Mouse (Mus musculus) lung, postnatal 14 days (tissue): ENCODE results near the gene Acat2.
"Not testable (repeated sequence)": the region's sequence is repeated elsewhere in the genome, so short reads cannot be mapped to it uniquely, and the experiment has no call there.

Experiments
- DNase-seq: peaks from one replicate; pipeline ENCODE4 v3.0.0; 2021

The Acat2 gene

DNA sequence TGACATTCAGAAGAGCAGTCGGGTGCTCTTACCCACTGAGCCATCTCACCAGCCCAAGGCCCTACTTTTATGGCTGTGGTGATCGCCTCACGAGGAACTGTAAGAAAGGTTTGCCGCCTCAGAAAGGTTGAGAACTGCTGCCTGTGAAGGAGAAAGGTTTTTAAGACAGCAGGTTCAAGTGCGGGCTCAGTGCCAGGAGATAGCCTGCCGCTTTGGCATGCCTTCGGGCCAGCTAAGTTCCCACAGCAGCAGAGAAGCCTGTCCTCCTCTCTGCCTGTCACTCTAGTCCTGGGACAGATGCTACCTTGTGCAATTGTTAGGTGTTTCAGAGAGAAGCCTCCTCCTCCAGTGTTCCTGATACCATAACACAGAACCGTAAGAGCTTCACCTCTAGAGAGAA lies 3.9 kb downstream of the Acat2 start:
- no peak for DNase-seq

DNA sequence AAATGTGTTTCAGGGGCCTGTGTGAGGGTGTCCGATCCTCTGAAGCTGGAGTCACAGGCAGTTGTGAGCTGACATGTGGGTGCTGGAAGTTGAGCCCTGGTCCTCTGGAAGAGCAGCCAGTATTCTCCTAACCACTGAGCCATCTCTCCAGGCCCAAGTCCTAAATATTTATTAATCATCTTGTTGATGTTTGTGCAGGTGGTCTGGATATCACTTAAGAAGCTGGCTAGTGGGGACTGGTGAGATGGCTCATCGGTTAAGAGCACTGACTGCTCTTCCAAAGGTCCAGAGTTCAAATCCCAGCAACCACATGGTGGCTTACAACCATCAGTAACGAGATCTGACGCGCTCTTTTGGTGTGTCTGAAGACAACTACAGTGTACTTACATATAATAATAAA lies 10.9 kb downstream of the Acat2 start:
- DNase-seq, result no peak

DNA sequence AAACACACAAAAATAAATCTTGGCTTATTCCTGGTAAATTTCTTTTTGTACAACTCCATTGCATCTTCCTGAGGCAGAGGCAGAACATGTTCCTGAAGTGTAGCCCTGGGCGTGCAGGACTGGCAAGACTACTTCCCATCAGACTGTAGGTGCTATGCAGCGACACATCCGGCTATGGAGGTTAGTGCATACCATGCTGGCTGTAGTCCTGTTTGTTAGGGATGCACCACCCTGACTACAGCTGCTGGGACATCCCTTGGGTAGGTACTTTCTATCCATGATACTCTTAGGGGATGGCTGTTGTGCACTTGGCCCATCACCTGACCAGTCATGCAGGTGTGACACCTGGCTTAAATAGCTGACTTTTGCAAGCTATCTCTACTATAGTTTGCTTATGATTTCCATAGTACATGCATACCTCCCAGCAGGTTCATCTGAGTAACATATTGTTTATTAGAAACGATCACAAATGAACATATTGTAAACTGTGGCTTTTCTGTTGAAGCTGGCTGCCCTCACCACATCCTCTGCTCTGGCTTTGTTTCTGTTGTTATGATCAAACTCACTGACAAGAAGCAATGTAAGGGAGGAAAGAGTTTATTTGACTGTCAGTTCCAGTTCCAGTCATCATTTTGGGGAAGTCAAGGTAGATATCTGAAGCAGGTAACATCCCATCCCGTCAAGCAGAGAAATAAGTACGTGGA lies 17.9 kb downstream of the Acat2 start:
- DNase-seq, result no peak

DNA sequence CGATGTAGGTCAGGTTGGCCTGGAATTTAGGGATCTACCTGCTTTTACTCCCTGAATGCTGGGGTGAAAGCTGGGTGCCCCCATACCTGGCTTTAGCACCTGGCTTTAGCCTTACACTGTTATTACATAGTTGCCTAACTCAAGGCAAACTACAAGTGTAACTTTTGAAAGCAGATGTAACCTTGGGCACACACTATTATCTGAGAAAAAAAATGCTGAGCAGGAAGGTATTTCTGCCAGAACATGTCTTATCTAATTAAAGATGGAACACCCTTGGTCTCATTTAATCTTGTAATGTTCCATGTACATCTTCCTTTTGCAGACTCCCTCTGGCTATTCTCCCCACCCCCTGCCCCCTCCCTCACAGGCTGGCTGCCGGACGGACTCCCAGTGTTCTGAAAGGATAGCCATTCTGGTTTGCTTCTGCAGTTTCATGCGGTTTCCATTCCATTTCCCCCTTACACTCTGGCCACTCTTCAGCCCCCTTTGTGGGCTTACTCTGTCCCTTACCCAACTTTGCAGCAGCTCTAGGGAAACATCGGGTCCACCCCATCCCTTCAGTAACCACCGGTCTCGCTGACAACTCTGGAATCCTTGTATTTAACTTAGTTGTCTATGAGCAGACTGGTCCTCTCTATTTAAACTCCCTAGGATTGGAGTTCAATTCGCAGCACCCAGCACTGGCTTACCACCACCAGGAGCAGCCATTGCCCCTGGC lies 18.8 kb downstream of the Acat2 start:
- DNase-seq, result no peak

DNA sequence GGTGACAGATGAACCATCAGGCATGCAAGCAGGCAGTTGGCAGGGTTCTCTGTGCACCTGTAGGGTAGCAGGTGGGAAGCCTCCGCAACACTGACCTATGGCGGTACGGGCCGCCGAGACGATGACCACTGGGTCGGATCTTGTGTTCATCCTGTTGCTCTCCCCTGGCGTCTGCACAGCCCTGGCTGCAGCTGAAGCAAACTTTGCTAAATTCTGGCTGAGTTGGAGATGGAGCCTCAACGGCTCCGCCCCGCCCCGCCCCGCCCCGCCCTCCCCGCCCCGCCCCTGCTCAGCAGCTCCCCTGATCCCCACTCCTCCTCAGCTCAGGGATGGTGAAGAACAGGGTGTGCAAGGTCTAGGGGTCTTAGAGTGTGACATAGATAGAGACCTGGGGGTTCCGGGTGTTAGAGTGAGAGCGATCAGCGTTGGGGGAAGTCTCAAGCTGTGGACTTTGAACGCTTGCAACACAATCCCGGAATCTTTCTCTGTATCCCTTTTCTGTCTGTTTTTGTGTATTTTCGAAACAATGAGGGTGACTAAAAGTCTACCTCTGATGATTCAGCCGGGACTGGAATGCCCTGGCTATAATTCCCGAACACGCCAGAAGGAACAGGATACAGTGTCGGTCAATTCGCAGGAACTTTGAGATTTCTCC lies 20.3 kb downstream of the Acat2 start, which contains the start of gene Acat3:
Gene Acat3, minus strand, starts transcription at position 450 of the 655 bp plus-strand sequence.
- no peak for DNase-seq

DNA sequence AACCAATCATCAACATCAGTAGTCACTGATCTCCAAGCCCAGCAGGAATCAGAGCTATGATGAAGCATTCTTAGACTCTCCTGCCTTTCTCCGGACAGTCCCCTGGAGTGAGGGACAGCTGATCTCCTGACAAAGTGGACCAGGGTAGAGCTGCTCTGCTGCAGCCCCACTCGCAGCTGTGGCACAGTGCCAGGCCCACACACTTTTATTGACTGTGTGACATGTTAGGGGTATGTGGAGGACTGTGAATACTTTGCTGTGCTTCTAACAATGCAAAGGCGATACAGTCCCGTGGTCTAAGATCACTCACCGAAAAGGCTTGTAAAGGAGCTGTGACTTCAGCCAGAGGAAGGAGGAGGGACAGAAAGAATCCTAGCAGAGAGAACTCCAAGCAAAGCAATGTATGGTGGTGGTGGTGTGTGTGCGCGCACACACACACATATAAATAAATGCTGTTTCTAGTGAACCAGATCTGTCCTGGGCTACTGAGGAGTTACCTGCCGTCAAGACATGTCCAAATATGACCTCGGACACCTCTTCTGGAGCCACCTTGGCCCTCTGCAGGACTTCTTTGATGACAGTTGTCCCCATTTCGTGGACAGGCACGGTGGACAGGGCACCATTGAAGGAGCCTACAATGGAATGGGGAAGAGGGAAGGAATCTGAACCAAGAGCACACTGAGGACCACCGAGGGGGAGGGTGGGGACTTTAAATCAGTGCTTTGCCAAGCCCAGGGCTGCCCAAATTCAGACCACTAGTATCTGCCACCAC lies 21.0 kb downstream of the Acat2 start:
- DNase-seq, result not testable (repeated sequence)

DNA sequence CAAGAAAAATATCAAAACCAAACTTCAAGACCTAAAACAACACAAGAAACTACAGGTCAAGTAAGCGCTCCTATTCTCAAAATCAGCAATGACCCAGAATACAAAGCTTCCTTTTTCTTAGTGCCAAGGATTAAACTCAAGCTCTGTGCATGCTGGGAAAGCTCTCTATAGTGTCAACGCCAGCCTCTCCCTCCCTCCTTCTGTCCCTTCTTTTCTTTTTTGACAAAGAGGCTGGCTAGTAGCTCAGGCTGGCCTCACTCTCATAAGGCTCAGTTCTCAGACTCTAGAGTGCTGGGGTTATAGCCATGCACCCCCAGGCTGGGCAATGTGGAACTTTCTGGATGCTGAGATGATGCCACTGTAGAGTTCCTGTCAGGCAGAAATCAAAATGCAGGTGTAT lies 22.5 kb downstream of the Acat2 start:
- no peak for DNase-seq

DNA sequence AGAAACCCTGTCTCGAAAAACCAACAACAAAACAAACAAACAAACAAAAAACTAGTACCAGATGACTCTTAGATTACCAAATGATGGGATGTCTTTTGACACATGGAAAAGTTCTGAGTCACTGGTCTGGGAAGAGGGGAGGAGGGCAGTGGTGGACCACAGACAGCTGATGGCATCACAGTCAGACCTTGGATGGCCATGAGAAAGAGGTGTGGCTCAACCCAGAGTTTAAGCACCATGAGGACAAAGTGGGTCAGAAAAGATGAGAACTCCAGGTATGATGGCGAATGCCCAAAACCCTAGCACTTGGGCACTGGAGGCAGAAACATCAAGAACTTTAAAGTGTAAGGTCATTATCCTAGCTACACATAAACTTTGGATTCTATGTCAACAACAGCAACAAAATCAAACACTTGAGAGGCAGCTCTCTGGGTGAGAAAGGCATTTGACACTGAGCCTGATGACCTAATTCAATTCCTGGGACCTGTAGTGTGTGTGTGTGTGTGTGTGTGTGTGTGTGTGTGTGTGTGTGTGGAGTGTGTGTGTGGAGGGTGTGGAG lies 23.1 kb downstream of the Acat2 start:
- DNase-seq, result no peak

DNA sequence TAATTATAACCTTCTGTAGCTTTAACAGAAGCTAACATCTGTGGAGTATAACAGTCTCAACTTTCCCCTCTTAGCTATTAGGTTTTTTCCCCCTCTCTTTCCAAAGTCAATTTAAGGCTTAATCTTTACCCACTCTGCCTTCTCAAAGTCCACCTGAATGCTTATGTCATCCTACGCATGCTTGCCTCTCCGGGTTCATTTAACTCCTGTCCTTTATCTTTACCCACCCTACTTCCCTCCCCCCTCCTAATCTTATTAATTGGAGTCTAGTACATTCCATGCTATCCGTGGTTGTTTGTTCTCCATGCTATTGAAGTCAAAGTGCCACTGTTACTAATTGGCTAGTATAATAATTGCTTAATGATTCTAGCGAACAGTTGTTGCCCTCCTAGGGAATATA lies 24.8 kb downstream of the Acat2 start:
- no peak for DNase-seq

DNA sequence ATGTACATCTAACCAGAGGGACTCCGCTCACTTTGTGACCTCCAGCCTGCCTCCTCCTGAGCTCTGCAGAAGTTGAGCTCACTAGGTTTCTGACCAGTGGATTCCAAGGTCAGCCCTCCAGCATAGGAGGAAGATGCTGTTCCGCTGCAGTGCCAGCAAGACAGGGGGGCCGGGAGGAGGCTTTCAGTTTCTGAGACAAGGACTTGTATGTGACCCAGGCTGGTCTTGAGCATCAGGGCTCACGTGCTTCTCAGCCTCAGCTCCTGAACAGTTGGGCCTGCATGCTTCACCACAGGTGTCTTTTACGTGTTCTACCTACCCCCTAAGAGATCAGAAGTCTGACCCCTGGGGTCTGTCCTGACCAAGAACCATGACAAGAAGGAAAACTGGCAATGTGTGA lies 29.0 kb downstream of the Acat2 start:
- not testable (repeated sequence) for DNase-seq

DNA sequence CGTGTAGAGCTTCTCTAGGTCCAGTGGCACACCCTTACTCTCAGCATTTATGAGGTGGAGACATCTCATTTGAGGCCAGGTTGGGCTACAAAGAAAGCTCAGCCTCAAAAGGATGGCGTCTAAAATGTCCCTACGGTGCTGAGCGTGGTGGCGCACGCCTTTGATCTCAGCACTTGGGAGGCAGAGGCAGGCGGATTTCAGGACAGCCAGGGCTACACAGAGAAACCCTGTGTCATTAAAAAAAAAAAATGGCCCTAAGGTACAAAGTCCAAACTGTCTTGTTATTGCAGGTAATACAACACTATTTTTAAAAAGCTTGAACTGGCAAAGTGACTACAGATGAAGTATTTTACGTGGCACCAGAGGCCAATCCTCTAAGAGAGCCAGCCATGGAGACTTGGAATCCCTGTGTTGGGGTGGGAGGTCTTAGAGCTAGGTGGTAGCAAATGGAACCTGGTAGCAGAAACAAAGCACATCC lies 34.8 kb downstream of the Acat2 start:
- DNase-seq, result no peak

DNA sequence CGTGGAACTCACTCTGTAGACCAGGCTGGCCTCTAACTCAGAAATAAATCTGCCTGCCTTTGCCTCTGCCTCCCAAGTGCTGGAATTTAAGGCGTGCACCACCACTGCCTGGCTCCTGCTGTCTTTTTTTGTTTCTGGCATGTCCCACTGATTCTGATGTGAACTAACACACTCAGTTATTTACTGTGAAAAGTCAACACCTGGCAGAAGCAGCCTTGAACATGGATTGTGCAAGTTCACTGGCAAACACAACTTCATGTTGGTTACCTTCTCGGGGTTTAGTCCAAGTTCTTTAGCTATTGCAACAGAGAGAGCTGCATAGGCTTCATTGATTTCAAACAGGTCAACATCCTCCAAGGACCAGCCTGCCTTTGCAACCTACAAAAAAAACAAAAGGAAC lies 35.5 kb downstream of the Acat2 start:
- no peak for DNase-seq

DNA sequence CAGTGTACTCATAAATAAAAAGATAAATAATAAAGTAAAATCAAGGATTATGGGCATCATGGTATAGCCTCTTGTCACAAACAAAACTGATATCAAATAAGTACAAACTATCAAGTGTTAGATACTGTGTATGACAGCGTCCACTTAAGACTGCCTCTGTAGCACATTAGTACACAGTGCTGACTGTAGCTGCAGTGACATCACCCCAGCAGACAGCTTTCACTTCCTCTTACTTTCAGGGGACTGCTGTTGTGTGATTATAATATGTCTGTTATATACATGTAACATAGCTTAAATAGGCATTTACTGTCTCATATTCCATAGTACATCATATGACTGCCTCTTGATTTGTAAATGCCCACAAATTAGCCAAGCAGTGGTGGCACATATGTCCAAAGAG lies 39.5 kb downstream of the Acat2 start:
- DNase-seq, result no peak

DNA sequence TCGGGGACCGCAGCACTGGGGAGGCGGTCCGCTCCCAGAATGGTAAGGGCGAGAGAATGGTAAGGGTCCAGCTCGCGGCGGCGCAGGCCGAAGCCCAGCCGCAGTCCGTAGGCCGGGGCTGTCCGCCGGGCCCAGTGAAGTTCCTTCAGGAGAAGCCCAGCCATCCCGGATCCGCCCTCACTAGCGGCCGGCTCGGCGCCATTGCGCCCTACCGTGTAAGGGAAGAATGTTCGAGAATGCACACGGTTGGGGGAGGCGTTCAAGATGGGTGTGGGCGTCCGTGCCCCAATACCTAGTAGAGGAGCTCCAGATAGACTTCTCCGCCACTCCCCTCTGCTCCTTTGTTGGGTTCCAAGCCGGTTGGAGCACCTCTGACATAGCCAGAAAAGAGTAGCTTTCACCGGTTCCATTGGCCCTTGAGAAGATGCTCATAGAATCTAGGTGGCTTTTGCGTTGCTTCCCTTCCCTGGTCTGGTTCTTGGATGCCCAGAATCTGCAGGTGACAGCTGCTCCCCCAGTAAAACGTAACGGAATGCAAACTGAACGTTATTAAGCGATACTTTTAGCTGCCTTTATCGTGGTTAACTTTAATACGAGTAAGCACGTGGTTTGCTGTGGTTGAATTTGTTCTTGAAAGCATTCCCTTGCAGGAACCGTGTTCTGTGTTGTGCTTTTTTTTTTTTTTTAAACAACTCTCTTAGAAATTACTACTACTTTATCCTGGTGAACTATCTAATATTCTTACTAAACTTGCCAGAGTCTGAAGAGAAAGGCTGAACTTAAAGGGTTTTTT lies 43.8 kb downstream of the Acat2 start:
- peak; percentile 37 for DNase-seq

DNA sequence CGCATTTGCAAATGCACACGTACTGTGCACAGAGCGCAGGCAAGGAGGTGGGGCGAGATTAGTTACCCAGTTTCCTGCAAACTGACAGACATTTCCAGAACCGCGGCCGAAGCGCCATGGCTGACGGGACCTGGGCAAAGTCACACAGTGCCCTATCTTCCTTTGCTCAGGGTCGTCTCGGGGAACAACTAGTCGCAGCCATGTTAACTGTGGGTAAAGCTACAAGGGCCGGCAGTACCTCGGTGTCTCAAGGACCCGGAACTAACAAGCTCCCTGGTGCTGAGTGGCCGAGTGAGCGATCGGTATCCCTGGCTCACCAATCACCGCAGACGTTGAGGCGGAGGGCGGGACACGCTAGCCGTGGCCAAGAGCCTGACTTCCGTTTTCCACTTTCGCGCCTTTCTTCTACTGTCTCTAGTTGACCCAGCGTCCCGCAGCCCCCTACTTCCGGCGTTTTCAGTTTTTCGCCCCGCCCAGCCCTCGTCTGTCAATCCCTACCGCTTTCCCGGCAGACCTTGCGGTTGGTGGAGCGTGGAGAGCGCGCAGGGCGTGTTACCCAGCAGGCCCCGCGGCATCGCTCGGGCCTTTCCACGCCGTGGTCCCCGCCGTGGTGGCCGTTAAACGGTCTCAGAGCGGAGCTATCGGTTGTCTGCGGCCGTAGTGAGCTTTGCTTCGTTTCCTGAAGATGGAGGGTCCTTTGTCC lies 44.5 kb downstream of the Acat2 start, which contains the start of gene Mrpl18:
Gene Mrpl18, minus strand, starts transcription at position 465 of the 703 bp plus-strand sequence.
- DNase-seq, result peak; percentile 98

DNA sequence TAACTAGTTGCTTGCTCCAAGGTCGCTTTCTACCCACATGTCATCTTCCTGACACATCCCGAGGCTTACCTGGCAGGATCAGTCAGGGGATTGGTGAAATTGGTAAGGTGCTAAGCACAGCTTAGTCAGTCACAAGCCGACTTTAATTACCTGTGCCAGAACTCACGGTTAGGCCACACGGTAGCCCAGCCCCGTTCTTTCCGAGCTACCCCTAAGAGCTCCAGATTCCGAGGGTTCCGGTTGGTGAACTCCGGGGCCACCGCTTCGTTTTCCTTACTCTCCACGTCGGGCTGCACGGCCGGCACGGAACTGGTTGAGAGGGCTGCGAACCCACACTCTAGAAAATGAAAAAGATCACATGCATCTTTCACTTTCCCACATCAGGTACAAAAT lies 45.1 kb downstream of the Acat2 start, which contains the start of gene Tcp1:
Gene Tcp1, plus strand, starts transcription at position 214 of the 393 bp plus-strand sequence.
- DNase-seq, result no peak

DNA sequence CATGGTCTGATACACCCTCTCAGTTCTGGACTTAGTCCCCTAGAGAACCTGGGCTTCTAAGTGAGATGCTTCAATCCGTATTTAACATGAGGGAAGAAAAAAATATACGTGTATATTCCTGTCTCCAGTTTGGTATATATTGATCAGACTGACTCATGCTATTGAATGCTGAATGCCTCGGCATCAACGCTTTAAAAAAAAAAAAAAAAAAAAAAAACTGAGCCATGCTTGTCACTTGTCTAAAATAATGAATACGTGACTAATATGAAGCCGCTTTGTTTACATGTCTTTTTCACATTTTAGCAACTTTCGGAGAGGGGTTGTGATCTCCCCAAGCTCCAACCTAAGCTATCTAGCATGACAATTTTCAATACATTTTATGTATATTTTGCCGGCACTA lies 50.2 kb downstream of the Acat2 start:
- DNase-seq, result no peak

DNA sequence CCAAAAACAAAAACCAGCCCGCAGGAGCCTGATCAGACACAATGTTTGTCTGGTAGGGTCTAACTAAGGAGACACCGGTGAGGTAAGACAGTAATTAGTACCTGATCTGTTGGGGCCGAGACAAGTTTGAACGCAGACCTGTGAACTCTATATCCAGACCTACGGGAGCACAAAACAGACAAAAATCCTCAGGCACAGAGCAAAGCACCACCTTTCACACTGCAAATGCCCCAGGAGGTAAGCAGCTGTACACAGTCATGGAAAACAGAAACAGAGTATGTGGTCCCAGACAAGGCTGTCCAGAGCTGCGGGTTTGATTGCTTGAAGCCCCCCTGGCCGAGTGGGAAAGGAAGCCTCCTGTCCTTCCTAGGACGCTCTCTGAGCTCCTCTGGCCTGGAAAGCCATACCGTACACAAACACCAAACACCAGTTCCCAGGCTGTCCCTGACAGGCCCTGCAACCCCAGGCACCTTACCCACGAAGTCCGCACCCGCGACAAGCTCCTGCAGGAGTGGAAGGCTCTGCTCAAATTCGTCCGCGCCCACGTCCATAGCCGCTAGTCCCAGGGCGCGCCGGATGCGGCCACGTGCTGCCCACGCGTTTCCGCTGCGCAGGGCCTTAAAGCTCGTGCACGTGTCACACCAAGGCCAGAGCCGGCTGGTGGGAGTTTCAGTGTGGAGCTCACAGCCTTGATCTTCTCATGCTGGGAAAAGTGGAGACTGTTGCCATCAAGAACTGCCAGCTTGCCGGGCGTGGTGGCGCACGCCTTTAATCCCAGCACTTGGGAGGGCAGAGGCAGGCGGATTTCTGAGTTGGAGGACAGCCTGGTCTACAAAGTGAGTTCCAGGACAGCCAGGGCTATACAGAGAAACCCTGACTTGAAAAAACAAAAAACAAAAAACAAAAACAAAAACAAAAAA lies 50.9 kb downstream of the Acat2 start, which contains the start of gene Pnldc1:
Gene Pnldc1, minus strand, starts transcription at position 870 of the 920 bp plus-strand sequence.
- no peak for DNase-seq

DNA sequence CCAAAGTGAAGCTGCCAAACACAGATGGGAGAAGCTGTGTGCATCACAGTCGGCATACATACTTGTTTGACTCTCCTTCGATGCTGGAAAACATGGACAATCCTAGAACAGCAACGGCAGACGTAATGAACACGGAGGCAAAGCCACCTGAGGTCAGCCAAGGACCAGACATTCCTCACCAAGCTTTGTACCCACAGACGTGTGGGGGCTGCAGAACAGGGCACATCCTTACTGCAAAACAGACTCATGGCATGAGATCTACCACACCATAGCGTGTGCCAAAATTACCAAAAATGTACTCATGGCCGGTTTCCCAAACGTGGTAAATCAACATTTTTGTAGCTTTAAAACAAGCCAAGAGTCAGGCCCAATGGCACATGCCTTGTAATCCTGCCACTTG lies 54.1 kb downstream of the Acat2 start:
- DNase-seq, result no peak

DNA sequence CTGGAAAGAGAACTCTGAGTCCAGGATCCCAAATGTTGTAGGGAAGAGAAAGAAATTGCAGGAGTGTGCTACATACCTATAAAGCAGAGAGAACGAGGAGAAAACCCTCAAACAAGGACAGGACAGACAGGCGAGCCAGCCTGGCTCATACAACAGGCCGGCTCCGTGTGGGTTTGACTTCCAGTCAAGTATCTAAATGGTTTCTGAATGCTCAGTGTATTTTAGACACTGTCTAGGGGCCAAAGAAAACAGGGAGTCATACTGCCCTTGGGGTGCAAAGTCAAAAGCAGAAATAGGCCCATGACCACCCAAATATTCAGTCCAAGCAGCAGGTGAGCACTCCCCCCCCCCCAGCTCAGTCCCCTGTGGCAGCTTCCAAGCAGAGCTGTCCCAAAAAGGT lies 54.7 kb downstream of the Acat2 start:
- no peak for DNase-seq
